Mouse (Mus musculus) brown adipose tissue, adult 24 weeks (tissue): ENCODE data around the gene Gna15. TPM values are rescaled to one million over a fixed set of nuclear protein-coding genes. Genes with fewer than 3 reads are reported as not detected.

Source experiments
- H3K27ac ChIP-seq: fragments of 200-500 bp; replicated peaks from 2 replicates; pipeline ENCODE4 v1.5.1; 2012; ENCODE audit warnings: low read depth, mild to moderate bottlenecking, low read length
- H3K4me1 ChIP-seq: fragments of 200-500 bp; 2 replicates; pipeline ENCODE4 v1.6.1; 2012; ENCODE audit warnings: low read length, mixed read lengths; ENCODE audit not compliant: control insufficient read depth, insufficient read depth, insufficient read length
- H3K4me3 ChIP-seq: fragments of 200-500 bp; 2 replicates; pipeline ENCODE4 v1.5.1; 2012; ENCODE audit warnings: low read depth, mild to moderate bottlenecking, low read length, moderate library complexity; ENCODE audit not compliant: insufficient read depth
- polyA plus RNA-seq: library from polyadenylated mRNA; stranded (reverse); fragments of >200 nt; gene quantifications from 2 replicates; pipeline ENCODE4 v1.2.4, GENCODE M21; 2012; ENCODE audit not compliant: missing spikeins, insufficient read depth, insufficient read length

Gna15 gene
- polyA plus RNA-seq, 1 experiment: not detected

DNA sequence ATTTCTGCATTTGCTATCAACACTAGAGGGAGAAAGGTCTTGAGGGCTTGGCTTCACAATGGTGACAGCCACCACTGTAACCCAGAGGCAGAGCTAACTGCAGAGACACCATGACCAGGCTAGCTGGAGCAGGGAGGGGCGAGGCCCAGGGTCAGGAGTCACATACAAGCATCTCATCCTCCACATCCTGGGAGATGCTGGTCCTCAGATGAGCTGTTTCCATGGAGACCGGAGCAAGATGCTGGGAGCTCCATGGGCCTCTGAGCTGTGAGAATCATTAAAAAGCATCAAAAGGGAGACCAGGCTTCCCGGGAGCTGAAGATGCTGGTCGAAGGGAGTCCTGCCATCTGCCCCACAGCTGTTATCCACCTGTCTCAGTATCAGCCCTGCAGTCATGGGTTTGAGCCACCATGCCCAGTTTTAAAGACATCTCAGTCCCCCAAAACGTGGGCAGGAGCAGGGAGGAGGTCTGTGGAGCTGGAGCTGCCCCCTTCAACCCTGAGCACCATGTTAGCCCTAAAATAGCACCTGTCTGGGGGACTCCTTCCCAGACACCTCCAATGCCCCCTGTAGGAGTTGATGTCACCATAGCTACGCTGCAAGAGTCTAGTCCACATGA lies 39.5 kb downstream of the Gna15 start:
- Histone ChIP-seq H3K4me3 (no peak overlapping the region), H3K4me1 (no peaks in the 10 kb centered on the region), H3K27ac (no peak overlapping the region)

DNA sequence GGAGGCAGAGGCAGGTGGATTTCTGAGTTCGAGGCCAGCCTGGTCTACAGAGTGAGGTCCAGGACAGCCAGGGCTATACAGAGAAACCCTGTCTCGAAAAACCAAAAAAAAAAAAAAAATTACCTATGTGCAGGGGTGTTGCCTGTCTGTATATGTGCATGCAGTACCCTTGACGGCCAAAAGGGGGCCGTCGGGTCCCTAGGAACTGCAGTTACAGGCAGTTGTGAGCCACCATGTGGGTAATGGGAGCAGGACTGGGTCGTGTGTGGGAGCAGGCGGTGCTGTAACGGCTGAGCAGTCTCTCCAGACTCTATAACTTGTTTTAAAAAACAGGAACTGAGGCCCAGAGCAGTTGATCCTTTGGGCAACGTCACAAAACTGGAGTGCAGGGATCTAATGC lies 40.0 kb downstream of the Gna15 start:
- Histone ChIP-seq H3K27ac (no peak overlapping the region), H3K4me3 (no peak overlapping the region), H3K4me1 (no peaks in the 10 kb centered on the region)

DNA sequence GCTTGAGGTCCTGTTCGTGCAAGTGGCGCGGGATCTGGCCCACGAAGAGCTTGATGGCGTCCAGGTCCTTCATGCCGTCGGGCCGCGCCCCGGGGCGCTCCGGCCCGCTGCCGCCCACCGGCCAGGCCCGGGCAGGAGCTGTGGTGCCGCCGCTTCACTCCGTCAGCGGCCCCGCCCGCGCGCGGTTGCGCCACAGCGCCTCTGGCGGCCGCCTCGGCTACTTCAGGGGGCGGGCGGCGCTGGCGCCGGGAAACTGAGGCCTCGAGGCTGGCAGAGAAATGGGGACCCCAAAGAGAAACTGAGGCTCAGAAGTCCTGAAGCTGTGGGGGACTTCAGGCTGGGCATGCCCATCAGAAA lies 41.5 kb downstream of the Gna15 start, which contains the start of gene Celf5:
Celf5 (minus strand) TSS at position 177 of the 357 bp plus-strand sequence.
- H3K4me3 ChIP-seq: peak within 1 kb of the TSS; percentile 55
- H3K27ac ChIP-seq: no peak within 1 kb of the TSS
- no peaks in the 10 kb centered on the region for H3K4me1 ChIP-seq

DNA sequence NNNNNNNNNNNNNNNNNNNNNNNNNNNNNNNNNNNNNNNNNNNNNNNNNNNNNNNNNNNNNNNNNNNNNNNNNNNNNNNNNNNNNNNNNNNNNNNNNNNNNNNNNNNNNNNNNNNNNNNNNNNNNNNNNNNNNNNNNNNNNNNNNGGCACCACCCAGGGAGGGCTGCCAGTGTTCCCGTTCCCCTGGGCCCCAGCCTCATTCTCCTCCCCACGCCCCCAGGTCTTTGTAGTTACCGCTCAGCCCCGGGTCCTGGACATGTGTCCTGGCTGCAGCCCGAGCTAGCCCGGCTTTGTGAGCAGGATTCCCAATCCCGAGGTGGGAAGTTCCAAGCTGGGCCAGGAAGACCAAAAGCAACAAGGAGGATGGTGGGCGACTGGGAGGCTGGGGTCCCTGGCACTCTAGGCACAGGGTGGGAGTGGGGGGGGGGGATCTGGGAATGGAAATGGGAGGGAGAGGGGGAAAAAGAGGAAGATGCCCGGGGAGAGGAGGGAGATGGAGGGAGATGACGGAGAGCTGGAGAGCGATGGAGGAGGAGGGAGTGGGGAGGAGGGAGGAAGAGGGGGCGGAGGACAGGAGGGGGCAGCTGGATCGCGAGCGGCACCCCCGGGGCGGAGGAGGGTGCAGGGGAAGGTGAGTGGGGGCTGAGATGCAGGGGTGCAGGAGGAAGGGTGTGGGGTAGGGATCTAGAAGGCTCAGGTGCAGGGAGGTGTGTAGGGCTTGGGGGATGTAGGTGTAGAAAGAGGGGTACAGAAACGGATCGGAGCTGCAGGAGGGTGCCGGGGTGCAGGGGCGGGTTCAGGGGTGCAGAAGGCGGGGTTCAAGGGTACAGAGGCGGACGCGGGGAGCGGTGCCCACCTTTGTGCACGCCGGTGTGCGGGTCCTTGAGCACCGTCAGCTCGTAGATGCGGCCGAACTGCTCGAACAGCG lies 42.2 kb downstream of the Gna15 start:
- Histone ChIP-seq H3K27ac (no peak overlapping the region), H3K4me3 (peak overlapping the region; percentile 55), H3K4me1 (no peaks in the 10 kb centered on the region)

DNA sequence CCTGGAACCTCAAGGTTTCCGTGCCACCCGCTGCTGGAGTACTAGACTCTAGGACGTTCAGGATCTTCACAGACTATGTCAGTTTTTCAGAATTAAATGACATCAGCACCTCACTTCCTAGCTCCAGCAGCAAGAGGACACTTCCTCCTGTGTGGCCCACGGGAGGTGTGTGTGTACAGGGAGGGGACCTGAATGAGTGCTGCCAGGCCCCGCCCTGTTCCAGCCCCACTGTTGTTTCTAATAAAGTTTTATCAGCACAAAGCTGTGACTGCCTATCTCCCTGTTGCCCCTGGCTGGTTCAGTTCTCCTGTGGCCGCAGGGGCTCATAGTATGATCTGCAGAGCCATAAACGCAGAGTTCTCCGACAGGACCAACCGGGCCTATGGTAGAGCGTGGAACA lies 49.6 kb downstream of the Gna15 start:
- H3K4me1 ChIP-seq: no peaks in the 10 kb centered on the region
- H3K4me3 ChIP-seq: no peak overlapping the region
- no peak overlapping the region for H3K27ac ChIP-seq

DNA sequence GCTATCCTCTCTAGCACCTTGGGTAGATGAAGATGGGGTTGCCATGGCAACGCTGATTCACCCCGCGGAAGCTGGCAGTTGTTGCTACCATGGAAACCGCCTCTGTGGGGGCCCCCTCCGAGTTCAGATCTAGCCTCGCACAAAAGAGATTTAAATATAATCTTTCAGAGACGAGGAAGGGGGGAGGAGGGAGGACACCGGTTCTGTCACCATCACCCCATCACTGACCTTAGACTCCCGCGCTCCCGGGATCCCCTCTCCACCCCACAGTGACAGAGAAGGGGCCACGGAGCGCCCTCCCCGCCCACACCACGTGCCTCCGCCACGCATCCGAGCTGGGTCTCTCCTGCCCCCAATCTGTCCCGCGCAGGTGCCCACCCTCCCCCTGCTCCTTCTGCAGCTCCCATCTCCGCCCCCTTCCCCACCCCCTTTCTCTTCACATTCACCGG lies 51.0 kb downstream of the Gna15 start:
- Histone ChIP-seq H3K27ac (no peak overlapping the region), H3K4me1 (no peaks in the 10 kb centered on the region)

DNA sequence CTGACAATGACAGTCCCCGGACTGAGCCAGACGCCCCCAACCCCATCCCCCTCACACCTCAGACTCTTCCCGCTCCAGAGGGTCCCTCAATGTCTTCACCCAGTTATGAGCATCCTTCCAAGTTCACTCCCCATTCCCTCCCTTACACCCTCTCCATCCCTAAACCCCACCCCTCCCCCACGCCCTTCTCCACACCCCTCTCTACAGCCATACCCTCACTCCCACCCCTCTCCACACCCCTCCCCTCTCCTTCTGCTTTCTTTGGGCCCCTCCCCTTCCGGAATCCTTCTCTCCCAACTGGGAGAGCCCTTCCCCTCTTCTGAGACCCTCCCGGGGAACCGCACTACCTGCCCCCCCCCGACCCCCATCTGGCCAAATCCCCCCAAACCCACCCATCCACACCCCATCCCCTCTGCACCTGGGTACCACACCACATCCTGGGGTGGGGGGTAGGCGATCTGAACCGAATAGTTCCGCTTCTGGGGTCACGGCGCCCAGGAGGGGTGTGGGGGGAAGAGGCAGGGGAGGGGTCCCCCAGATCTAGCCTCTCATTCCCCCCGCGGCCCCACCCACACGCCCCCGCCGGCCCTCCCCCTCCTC lies 51.5 kb downstream of the Gna15 start:
- Histone ChIP-seq H3K4me3 (no peak overlapping the region), H3K4me1 (no peaks in the 10 kb centered on the region)

More for the DNA sequence above, 51.0 kb downstream of the Gna15 start:
- H3K4me3 ChIP-seq: no peak overlapping the region

DNA sequence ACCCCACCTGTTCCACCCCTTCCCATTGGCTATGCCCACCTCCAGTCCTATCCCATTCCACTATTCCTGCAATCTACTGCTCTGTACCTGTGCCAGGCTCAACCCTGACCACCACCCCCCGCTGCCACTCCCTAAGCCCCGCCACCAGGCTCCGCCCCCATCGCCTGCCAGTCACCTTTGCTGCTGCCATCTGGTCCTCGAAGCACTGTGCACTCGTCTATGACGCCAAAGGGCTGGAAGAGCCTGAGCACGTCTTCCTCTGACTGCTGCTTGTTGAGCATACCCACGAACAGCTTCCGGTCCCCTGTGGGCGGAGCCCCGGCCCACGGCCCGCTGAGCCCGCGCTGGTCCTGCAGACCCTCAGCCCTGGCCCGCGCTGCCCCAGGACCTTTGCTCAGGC lies 53.6 kb downstream of the Gna15 start:
- Histone ChIP-seq H3K4me3 (no peak overlapping the region), H3K4me1 (no peaks in the 10 kb centered on the region), H3K27ac (no peak overlapping the region)

More for the DNA sequence above, 51.5 kb downstream of the Gna15 start:
- no peak overlapping the region for H3K27ac ChIP-seq

DNA sequence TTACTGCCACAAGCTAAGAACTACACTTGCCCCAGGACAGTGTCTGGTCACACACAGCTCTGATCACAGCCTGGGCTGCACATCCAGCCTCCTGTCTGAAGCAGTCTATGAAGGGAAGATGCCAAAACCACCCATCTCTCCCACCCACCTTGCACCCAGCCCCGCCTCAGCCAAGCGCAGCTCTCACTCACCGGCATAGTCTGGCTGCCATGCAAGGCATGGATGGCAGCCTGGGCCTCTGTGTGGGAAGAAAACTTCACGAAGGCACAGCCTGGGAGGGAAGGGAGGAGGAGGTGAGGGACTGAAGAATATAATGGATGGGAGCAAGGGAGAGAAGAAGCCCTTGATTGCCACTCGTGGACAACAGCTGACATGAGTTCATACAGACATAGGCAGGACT lies 54.8 kb downstream of the Gna15 start:
- no peak overlapping the region for H3K4me3 ChIP-seq
- no peak overlapping the region for H3K27ac ChIP-seq
- no peaks in the 10 kb centered on the region; the same call in 1 of the 2 replicates for H3K4me1 ChIP-seq

DNA sequence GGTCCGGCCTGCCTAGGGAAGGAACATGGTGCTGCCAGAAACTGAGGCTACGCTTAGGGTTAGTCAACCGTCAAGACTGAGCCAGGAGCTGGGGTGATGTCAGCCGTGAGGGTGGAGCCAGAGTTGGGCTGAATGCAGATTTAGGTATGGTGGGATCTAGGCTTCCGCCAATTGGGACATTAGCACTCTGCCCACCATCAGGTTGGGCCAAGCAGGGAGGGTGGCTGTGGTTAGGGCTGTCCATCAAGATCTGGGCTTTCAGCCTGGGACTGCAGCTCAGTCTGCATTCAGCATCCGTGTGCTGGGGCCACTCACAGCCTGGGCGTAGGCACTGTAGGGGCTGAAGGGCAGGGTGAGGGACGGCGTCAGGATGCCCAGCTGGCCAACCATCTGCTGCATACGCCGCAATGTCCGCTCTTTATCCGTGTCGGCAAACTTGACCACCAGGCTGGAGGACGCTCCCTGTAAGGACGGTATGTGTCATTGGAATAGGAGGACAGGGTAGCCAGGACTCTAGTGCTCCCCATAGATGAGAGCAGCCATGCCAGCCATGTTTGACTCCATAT lies 56.3 kb downstream of the Gna15 start:
- Histone ChIP-seq H3K4me1 (no peaks in the 10 kb centered on the region; the same call in 1 of the 2 replicates), H3K4me3 (no peak overlapping the region), H3K27ac (no peak overlapping the region)

DNA sequence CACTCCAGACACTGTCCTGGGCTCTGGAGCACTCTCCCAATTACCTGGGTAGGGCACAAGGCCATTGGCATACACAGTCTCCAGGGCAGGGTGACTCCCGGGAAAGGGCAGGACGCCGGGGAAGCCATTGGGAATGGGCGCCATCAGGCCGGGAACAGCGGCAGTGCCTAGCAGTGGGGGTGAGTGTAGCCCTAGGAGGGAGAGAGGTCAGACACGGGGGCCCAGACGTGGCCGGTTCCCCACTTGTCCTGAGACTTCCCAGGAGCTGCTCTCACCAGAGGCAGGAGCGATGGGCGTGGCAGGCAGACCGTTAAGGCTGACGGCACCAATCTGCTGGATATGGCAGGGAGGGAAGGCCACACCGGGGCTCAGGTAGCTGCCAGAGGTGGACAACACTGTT lies 57.1 kb downstream of the Gna15 start:
- no peak overlapping the region for H3K27ac ChIP-seq
- no peak overlapping the region for H3K4me3 ChIP-seq
- no peaks in the 10 kb centered on the region; the same call in 1 of the 2 replicates for H3K4me1 ChIP-seq

DNA sequence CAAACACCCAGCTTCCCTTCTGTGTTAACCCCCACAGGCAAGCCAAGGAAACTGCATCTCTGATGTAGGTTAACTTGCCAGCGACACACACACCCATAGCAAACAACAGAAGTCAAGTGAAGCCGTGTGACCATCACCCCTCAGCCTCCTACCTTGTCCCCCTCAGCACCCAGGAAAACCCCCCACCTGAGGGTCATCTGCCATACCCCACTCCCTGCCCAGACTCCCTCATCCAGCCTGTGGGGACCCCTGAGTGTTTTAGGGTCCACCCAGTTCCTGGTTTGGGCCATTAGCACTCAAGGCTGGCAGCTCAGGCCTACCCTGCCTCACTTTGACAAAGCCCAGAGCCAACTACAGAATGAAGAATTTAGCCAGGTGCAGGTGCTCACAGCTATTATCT lies 58.0 kb downstream of the Gna15 start:
- H3K4me1 ChIP-seq: no peaks in the 10 kb centered on the region; the same call in 1 of the 2 replicates
- H3K27ac ChIP-seq: no peak overlapping the region
- no peak overlapping the region for H3K4me3 ChIP-seq

DNA sequence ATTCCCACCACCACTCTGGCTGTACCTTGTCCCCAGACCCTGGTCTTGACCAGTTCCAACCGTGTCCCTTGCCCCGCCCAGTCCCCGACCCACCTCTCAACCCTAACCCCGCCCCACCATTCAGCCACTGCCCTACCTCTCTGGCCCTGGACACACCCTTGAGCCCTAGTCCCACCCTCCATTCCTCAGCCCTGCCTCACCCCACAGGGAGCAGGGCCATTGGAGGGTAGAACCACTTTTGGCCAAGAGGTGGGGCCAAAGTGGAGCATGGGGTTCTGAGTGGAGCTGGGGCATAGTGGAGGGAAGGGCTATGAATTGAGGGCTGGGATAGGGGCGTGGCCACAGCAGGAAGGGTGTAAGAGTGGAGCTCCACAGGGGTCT lies 58.8 kb downstream of the Gna15 start:
- Histone ChIP-seq H3K27ac (no peak overlapping the region), H3K4me1 (no peaks in the 10 kb centered on the region; the same call in 1 of the 2 replicates), H3K4me3 (no peak overlapping the region)

DNA sequence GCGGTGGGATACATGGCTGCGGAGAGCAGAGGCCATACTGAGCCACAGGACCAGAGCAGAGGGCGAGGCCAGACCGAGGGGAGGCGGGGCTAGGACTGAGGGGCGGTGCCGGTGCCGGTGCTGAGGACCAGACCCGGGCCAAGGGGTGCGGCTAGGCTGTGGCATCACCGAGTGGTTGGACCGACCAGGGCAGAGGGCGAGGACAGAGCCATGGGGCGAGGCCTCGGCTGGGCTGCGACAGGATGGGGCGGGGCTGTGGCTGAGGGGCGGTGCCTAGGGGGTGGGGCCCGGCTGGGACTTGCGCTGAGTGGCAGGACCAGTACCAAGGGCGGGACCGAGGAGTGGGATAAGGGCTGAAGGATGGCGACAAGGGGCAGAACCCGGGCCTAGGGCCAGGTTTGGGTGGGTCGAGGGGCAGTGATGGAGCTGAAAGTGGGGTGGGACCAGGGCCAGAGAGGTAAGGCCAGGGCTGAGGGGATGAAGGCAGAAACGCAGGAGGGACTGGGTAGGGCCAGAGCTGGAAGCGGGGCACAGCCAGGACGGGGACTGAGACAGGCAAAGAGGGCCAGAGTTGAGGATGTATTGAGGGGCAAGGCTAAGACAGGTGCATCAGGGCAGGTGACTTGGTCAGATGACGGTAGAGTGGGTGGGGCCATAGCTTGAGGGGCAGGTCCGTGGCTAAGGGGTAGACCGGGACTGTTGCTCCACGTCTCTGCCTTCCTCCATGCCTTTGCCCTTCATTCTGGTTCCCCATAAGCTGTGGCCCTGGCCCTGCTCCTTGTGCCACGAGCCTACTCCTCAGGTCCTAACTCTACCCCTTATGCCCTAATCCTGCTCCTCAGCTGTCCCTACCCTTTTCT lies 59.4 kb downstream of the Gna15 start:
- H3K4me1 ChIP-seq: no peaks in the 10 kb centered on the region; the same call in 1 of the 2 replicates
- no peak overlapping the region; the same call in 1 of the 2 replicates for H3K4me3 ChIP-seq
- no peak overlapping the region for H3K27ac ChIP-seq
